ENCODE assay signal across 17 mouse cellular contexts in the genomic region with DNA sequence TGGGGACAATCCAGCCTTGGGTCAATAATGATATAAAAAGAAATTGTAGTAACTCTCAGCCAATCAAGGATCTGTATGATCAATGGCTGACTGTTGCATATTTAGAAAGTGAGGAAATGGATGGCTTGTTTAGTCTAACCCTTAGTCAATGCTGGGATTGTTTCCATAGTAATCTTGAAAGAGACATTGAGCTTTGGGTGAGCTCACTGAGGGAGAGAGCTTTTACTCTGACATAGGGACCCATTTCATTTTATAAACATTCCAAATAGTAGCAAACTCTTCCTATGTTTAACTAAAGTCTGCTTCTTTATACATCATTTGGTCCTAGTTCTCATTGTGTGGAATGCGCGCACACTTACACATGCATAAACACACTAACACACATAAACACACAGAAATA. TPM values are rescaled to one million over a fixed set of nuclear protein-coding genes. Genes with fewer than 3 reads are reported as not detected.
"Had no signal": no experiment of that assay in that cellular context is flagged by ENCODE, and none has a peak within 500 bp of the region (broad histone marks: within the 10 kb centered on the region; RNA-seq: fewer than 3 reads in every experiment).

No protein-coding gene starts in this region.

- ATAC-seq: liver, postnatal 0 days; midbrain, embryonic 13.5 days; midbrain, embryonic 15.5 days had no signal

- H3K4me2 ChIP-seq: liver, embryonic 11.5 days; liver, embryonic 13.5 days; liver, embryonic 15.5 days; midbrain, embryonic 11.5 days; midbrain, embryonic 13.5 days; midbrain, embryonic 15.5 days; neural tube, embryonic 12.5 days; stomach, embryonic 15.5 days had no signal

- H3K9me3 ChIP-seq: liver, embryonic 13.5 days; liver, embryonic 15.5 days; megakaryocyte, embryonic 14.5 days; midbrain, embryonic 13.5 days; midbrain, embryonic 15.5 days; neural tube, embryonic 12.5 days; stomach, embryonic 15.5 days had no signal

- DNase-seq: liver; liver, embryonic 13.5 days; liver, postnatal 0 days; lung, postnatal 36 days; right cerebral cortex, postnatal 14 days; thymus, adult 2 months; thymus, postnatal 25 days; thymus, postnatal 4 days had no signal

- H3K27ac ChIP-seq: liver, embryonic 13.5 days; liver, embryonic 15.5 days; macrophage; midbrain, embryonic 13.5 days; midbrain, embryonic 15.5 days; neural tube, embryonic 12.5 days; stomach, embryonic 15.5 days had no signal

- H3K4me1 ChIP-seq: liver, embryonic 13.5 days; liver, embryonic 15.5 days; megakaryocyte, embryonic 14.5 days; midbrain, embryonic 15.5 days; neural tube, embryonic 12.5 days; stomach, embryonic 15.5 days had no signal

- H3K4me3 ChIP-seq: liver, embryonic 13.5 days; liver, embryonic 15.5 days; megakaryocyte, embryonic 14.5 days; midbrain, embryonic 13.5 days; midbrain, embryonic 15.5 days; neural tube, embryonic 12.5 days; stomach, embryonic 15.5 days had no signal

- H3K36me3 ChIP-seq: liver, embryonic 13.5 days; liver, embryonic 15.5 days; midbrain, embryonic 13.5 days; midbrain, embryonic 15.5 days; neural tube, embryonic 12.5 days; stomach, embryonic 15.5 days had no signal

- H3K27me3 ChIP-seq: liver, embryonic 13.5 days; liver, embryonic 15.5 days; midbrain, embryonic 13.5 days; midbrain, embryonic 15.5 days; neural tube, embryonic 12.5 days; stomach, embryonic 15.5 days had no signal

- H3K9ac ChIP-seq: liver, embryonic 13.5 days; liver, embryonic 15.5 days; liver, postnatal 0 days; midbrain, embryonic 13.5 days; midbrain, embryonic 15.5 days; neural tube, embryonic 12.5 days; stomach, embryonic 15.5 days had no signal

RNA-seq across cellular contexts. Expression of a gene that starts 28.5 kb away (rescaled TPM):
- polyA plus RNA-seq: midbrain, embryonic 15.5 days had no signal
